9 mouse cellular contexts compared by ENCODE assay signal in genomic region chr4:118988535-118988934, GRCm38 (mm10). TPM values are rescaled to one million over a fixed set of nuclear protein-coding genes. Genes with fewer than 3 reads are reported as not detected.
A peak's percentile ranks its signal among the peaks of the same experiment; 100 is the strongest.
DNase-seq lines count a peak whose midpoint lies in the region; ATAC-seq lines count a peak whose summit lies in the region.
"Had no signal": no experiment of that assay in that cellular context is flagged by ENCODE, and none has a peak within 500 bp of the region (broad histone marks: within the 10 kb centered on the region; RNA-seq: fewer than 3 reads in every experiment).

No protein-coding gene starts in this region.

- no peaks in the 10 kb centered on the region for H3K9me3 ChIP-seq in intestine, embryonic 15.5 days
- H3K9me3 ChIP-seq: heart, embryonic 15.5 days had no signal

- ATAC-seq in intestine, embryonic 15.5 days, result no peak

- H3K27me3 ChIP-seq in intestine, embryonic 15.5 days (replicated peaks), result no peaks in the 10 kb centered on the region
- H3K27me3 ChIP-seq: heart, embryonic 15.5 days had no signal

- no peak overlapping the region for H3K9ac ChIP-seq in intestine, embryonic 15.5 days
- H3K9ac ChIP-seq: heart, embryonic 15.5 days had no signal

- H3K4me3 ChIP-seq in intestine, embryonic 15.5 days (replicated peaks), result no peak overlapping the region
- H3K4me3 ChIP-seq: heart, embryonic 15.5 days had no signal

- intact Hi-C loops in left cerebral cortex, postnatal 10 days (cut with DNase I), result loop anchor here (5.0 kb wide), 1 partner anchor 341 kb away; no protein-coding TSS in a partner anchor

- peak; percentile 23 for DNase-seq in adrenal gland, adult 2 months
- no peak for DNase-seq in adrenal gland, adult 18-20 months (ENCODE audit: low spot score in 2 of 2)
- DNase-seq in left cerebral cortex, adult 11 months (ENCODE audit: low spot score), result peak; percentile 37
- no peak for DNase-seq in left cerebral cortex, postnatal 10 days (ENCODE audit: extremely low spot score in 1 of 2, low spot score in 2 of 2)
- DNase-seq in ZHBTc4 (ENCODE audit: low read depth, low spot score), result peak; percentile 86
- DNase-seq in induced T-regulatory cell, adult 2 months (ENCODE audit: low read depth), result peak; percentile 25
- peak; percentile 65 for DNase-seq in retina, embryonic 14.5 days (ENCODE audit: low spot score)

- H3K36me3 ChIP-seq in intestine, embryonic 15.5 days, result no peaks in the 10 kb centered on the region
- H3K36me3 ChIP-seq: heart, embryonic 15.5 days had no signal

- no peaks in the 10 kb centered on the region for H3K4me1 ChIP-seq in intestine, embryonic 15.5 days (replicated peaks)
- H3K4me1 ChIP-seq: heart, embryonic 15.5 days had no signal

- no peak overlapping the region for H3K4me2 ChIP-seq in intestine, embryonic 15.5 days (replicated peaks)
- H3K4me2 ChIP-seq: heart, embryonic 15.5 days had no signal

- WGBS in intestine, embryonic 15.5 days, result 6% methylated on average over 3 of the region's 3 CpGs

- no peak overlapping the region for H3K27ac ChIP-seq in intestine, embryonic 15.5 days
- H3K27ac ChIP-seq: heart, embryonic 15.5 days had no signal

RNA-seq across cellular contexts. Expression of gene Lao1, which starts 27.2 kb away (rescaled TPM):
- under 1 TPM in 1 of 2 experiments, not detected in 1; 0.12 TPM for total RNA-seq in adrenal gland, adult 2 months (2021)
- polyA plus RNA-seq in adrenal gland, adult 2 months (2012; rRNA removed), result not detected in 2 replicates
- not detected for total RNA-seq in adrenal gland, adult 18-20 months (2021)
- under 1 TPM in 1 of 2 experiments, not detected in 1; 0.92 TPM for total RNA-seq in left cerebral cortex, postnatal 10 days (2021)
- polyA plus RNA-seq in intestine, embryonic 15.5 days (2015; fragmentation: Nextera tagmentation; extraction: Ambion mirVana), result not detected in 2 replicates
- polyA plus RNA-seq: heart, embryonic 15.5 days had no signal

RNA-seq across cellular contexts. Expression of gene Olfr1328, which starts 50.1 kb away (rescaled TPM):
- not detected for total RNA-seq in adrenal gland, adult 2 months (2021)
- not detected in 2 replicates for polyA plus RNA-seq in adrenal gland, adult 2 months (2012; rRNA removed)
- total RNA-seq in adrenal gland, adult 18-20 months (2021), result not detected
- not detected for total RNA-seq in left cerebral cortex, postnatal 10 days (2021)
- polyA plus RNA-seq in intestine, embryonic 15.5 days (2015; fragmentation: Nextera tagmentation; extraction: Ambion mirVana), result not detected in 2 replicates

Comparison
In these comparisons a context has a peak if more than half of its experiments do, and no peak if none do; other contexts are left out.
1. DNase-seq: peak in adrenal gland, adult 2 months (single experiment), left cerebral cortex, adult 11 months (single experiment), ZHBTc4 (single experiment), induced T-regulatory cell, adult 2 months (single experiment) and retina, embryonic 14.5 days (single experiment); none in adrenal gland, adult 18-20 months (0 of 2) and left cerebral cortex, postnatal 10 days (0 of 2).